Mouse (Mus musculus): ENCODE measurements around the gene G430095P16Rik.

GRCm38 (mm10) chr8:84773304-84773703 is 50.5 kb downstream of the G430095P16Rik start:
- TF ChIP-seq CTCF (IDR thresholded peaks at IDR 0.05; ENCODE audit: low read depth, low read length) (no peak), POLR2A (IDR thresholded peaks at IDR 0.05; ENCODE audit: borderline replicate concordance, low read depth, low read length) (no peak)

Measured in bone marrow macrophage, adult 2 months (primary cell).